Mouse (Mus musculus) heart, postnatal 0 days (tissue): ENCODE measurements around the gene Golm1. TPM values are rescaled to one million over a fixed set of nuclear protein-coding genes. Genes with fewer than 3 reads are reported as not detected.

Source experiments
- ATAC-seq: fragments of 200-750 bp; cut with Nextera tagmentation; 2 replicates; pipeline ENCODE4 v1.8.0; 2017; ENCODE audit warnings: low read depth, moderate number of reproducible peaks, moderate library complexity; ENCODE audit not compliant: insufficient read depth
- DNase-seq: peaks from one replicate; pipeline ENCODE4 v3.0.0-alpha.2; 2016; ENCODE audit warnings: low spot score
- H3K27ac ChIP-seq: fragments of 300-500 bp; sonication (generic); 2 replicates; pipeline ENCODE4 v1.5.1; 2014; ENCODE audit warnings: low read depth, mild to moderate bottlenecking
- H3K27me3 ChIP-seq: fragments of 300-500 bp; sonication (generic); 2 replicates; pipeline ENCODE4 v1.6.1; 2014; ENCODE audit warnings: low read length, mixed read lengths; ENCODE audit not compliant: control insufficient read depth, insufficient read depth
- H3K36me3 ChIP-seq: fragments of 300-500 bp; sonication (generic); replicated peaks from 2 replicates; pipeline ENCODE4 v1.6.1; 2014; ENCODE audit warnings: low read length, mixed read lengths; ENCODE audit not compliant: control insufficient read depth, insufficient read depth
- H3K4me1 ChIP-seq: fragments of 300-500 bp; sonication (generic); 2 replicates; pipeline ENCODE4 v1.6.1; 2014; ENCODE audit warnings: antibody characterized with exemption; ENCODE audit not compliant: control insufficient read depth, insufficient read depth
- H3K4me2 ChIP-seq: fragments of 300-500 bp; sonication (generic); 2 replicates; pipeline ENCODE4 v1.6.1; 2014; ENCODE audit warnings: low read depth, mild to moderate bottlenecking, low read length, moderate library complexity
- H3K4me3 ChIP-seq: fragments of 300-500 bp; sonication (generic); 2 replicates; pipeline ENCODE4 v1.5.1; 2014; ENCODE audit warnings: low read depth, low read length
- H3K9ac ChIP-seq: fragments of 300-500 bp; sonication (generic); replicated peaks from 2 replicates; pipeline ENCODE4 v1.6.1; 2014; ENCODE audit warnings: low read depth, low read length, mixed read lengths
- H3K9me3 ChIP-seq: fragments of 300-500 bp; sonication (generic); replicated peaks from 2 replicates; pipeline ENCODE4 v1.6.1; 2016; ENCODE audit warnings: low read length; ENCODE audit not compliant: control insufficient read depth
- CTCF ChIP-seq: IDR thresholded peaks from 2 replicates; pipeline ENCODE4 v1.5.1; 2016; ENCODE audit warnings: antibody characterized with exemption, control low read depth, low read depth
- EP300 ChIP-seq: IDR thresholded peaks from 2 replicates; pipeline ENCODE4 v1.6.1; 2016; ENCODE audit warnings: antibody characterized with exemption, low read depth
- WGBS: fragments of 180-500 bp; shearing (Covaris S2); extraction: QIAGEN DNeasy Blood & Tissue Kit; methylation state at CpG from one replicate; pipeline ENCODE4 v1.1.7; 2014; 5-methylcytosine and 5-hydroxymethylcytosine counted together
- polyA plus RNA-seq: library from polyadenylated mRNA; unstranded; fragments of >200 nt; fragmentation: Nextera tagmentation; extraction: Ambion mirVana; gene quantifications from 2 replicates; pipeline ENCODE4 v1.2.1, GENCODE M21; 2015
- total RNA-seq: library from RNA; depleted of rRNA; stranded (reverse); fragments of >200 nt; gene quantifications from 2 replicates; pipeline ENCODE4 v1.2.3, GENCODE M21; 2014; ENCODE audit warnings: low replicate concordance

The Golm1 gene
- total and polyA plus RNA-seq, 2 experiments from 2014 or later: 19.9 to 26.6 TPM

DNA sequence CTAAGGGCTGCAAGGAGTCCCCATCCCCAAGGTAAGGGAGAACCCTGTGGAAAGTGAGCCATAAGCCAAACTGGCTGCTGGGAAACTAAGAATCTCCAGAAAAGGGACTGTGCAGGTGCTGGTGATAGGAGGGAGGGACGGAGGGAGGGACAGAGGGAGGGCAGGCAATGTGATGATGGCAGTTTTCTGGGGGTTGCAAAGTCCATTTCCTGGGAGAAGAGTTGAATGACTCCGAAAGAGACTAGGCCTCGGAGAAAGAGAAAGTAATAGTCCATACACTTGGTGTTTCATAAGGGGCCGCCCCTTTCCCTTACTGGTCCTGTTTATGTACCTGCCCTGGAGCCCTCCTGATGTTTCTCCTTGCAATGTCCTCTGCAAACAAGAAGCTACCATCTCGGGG is 21.1 kb downstream of the Golm1 start:
- DNase-seq (no peak), ATAC-seq (no peak)
- Histone ChIP-seq H3K4me1 (peaks cover 8% of the 10 kb centered on the region), H3K4me2 (no peak overlapping the region), H3K27ac (no peak overlapping the region), H3K27me3 (no peaks in the 10 kb centered on the region), H3K36me3 (no peaks in the 10 kb centered on the region; the same call in 1 of the 2 replicates), H3K9me3 (no peaks in the 10 kb centered on the region), H3K9ac (no peak overlapping the region), H3K4me3 (no peak overlapping the region)
- TF ChIP-seq EP300 (no peak), CTCF (no peak)
- 90% methylated on average over 5 of the region's 5 CpGs for WGBS

- no peak overlapping the region for H3K4me2 ChIP-seq
- H3K36me3 ChIP-seq: peaks cover 5% of the 10 kb centered on the region; the same call in 1 of the 2 replicates
- no peaks in the 10 kb centered on the region for H3K9me3 ChIP-seq
- WGBS: 63% methylated on average over 3 of the region's 3 CpGs
- no peak overlapping the region for H3K9ac ChIP-seq
- no peak overlapping the region for H3K27ac ChIP-seq
- no peak for DNase-seq
- no peak for ATAC-seq
- TF ChIP-seq CTCF (no peak), EP300 (no peak)
- no peaks in the 10 kb centered on the region for H3K27me3 ChIP-seq
- H3K4me1 ChIP-seq: peaks cover 8% of the 10 kb centered on the region
- H3K4me3 ChIP-seq: no peak overlapping the region
Measured at GRCm38 (mm10) chr13:59653136-59653535, 22.5 kb downstream of the Golm1 start.

- H3K27ac ChIP-seq: no peak overlapping the region
- H3K36me3 ChIP-seq: peaks cover 5% of the 10 kb centered on the region; the same call in 1 of the 2 replicates
- no peaks in the 10 kb centered on the region for H3K27me3 ChIP-seq
- no peaks in the 10 kb centered on the region for H3K9me3 ChIP-seq
- 41% methylated on average over 5 of the region's 5 CpGs for WGBS
- H3K4me2 ChIP-seq: no peak overlapping the region
- TF ChIP-seq EP300 (no peak), CTCF (no peak)
- ATAC-seq: 0 out of 2 replicates have a peak, but pooled peaks have one; percentile 11
- no peak overlapping the region for H3K9ac ChIP-seq
- H3K4me1 ChIP-seq: peaks cover 8% of the 10 kb centered on the region
- no peak for DNase-seq
- H3K4me3 ChIP-seq: no peak overlapping the region
Measured at GRCm38 (mm10) chr13:59652651-59653050, 23.0 kb downstream of the Golm1 start.

DNA sequence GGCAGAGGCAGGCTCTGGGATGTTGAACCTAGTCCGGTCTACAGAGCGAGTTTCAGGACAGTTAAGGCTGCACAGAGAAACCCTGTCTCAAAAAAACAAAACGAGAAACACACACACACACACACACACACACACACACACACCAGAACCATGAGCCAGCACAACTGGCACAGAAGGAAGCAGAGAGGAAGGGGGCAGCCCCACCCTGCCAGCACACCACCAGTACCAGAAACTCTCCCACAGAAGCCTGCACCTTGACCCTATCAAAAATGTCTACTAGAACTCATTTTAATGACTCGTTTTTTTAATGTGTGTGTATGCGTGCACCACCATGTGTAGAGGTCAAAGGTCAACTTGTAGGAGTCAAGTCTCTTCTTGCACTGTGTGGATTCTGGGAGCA is 25.8 kb downstream of the Golm1 start:
- no peak for TF ChIP-seq EP300
- no peak for TF ChIP-seq CTCF
- Histone ChIP-seq H3K27me3 (no peaks in the 10 kb centered on the region), H3K4me3 (no peak overlapping the region), H3K9ac (no peak overlapping the region), H3K4me1 (peaks cover 2% of the 10 kb centered on the region; the same call in 1 of the 2 replicates), H3K4me2 (no peak overlapping the region), H3K27ac (no peak overlapping the region), H3K36me3 (peaks cover 12% of the 10 kb centered on the region; the same call in 1 of the 2 replicates), H3K9me3 (no peaks in the 10 kb centered on the region)
- 82% methylated on average over 5 of the region's 5 CpGs for WGBS
- no peak for DNase-seq
- ATAC-seq: no peak

- 88% methylated on average over 6 of the region's 6 CpGs for WGBS
Measured at GRCm38 (mm10) chr13:59648598-59648997, 27.0 kb downstream of the Golm1 start.

DNA sequence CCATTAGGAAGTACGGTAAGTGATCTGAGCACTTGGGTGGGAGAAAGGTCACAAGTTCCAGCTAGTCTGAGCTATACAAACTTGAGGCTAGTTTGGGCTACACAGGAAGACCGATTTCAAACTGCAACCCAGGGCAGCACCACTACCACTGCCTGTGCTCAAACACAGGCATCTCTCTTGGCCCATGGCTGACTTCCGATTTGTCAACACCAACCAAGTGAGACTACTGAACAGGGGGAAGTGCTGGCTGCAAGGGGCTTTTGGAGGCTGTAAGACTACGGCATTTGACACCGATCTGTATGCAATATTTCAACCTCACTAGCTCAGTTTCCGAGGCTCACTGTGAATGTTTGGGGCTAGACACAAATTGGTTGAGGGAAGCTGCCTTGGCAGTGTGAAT is 28.1 kb downstream of the Golm1 start:
- no peak for ATAC-seq
- no peak for DNase-seq
- Histone ChIP-seq H3K9ac (no peak overlapping the region), H3K27me3 (no peaks in the 10 kb centered on the region), H3K9me3 (no peaks in the 10 kb centered on the region), H3K4me1 (peaks cover 2% of the 10 kb centered on the region; the same call in 1 of the 2 replicates), H3K4me3 (no peak overlapping the region), H3K36me3 (peaks cover 15% of the 10 kb centered on the region; the same call in 1 of the 2 replicates), H3K27ac (no peak overlapping the region), H3K4me2 (no peak overlapping the region)
- TF ChIP-seq EP300: no peak
- no peak for TF ChIP-seq CTCF
- WGBS: 69% methylated on average over 6 of the region's 6 CpGs

More at GRCm38 (mm10) chr13:59648598-59648997, 27.0 kb downstream of the Golm1 start:
- no peak overlapping the region for H3K4me2 ChIP-seq
- TF ChIP-seq EP300 (no peak), CTCF (no peak)
- H3K9ac ChIP-seq: no peak overlapping the region
- peaks cover 2% of the 10 kb centered on the region; the same call in 1 of the 2 replicates for H3K4me1 ChIP-seq
- H3K36me3 ChIP-seq: peaks cover 13% of the 10 kb centered on the region; the same call in 1 of the 2 replicates
- no peak for DNase-seq
- ATAC-seq: no peak
- no peaks in the 10 kb centered on the region for H3K9me3 ChIP-seq
- no peak overlapping the region for H3K4me3 ChIP-seq
- H3K27ac ChIP-seq: no peak overlapping the region
- no peaks in the 10 kb centered on the region for H3K27me3 ChIP-seq
